Mouse (Mus musculus): ENCODE data around the gene Gm11639. TPM values are rescaled to one million over a fixed set of nuclear protein-coding genes. Genes with fewer than 3 reads are reported as not detected.
"Not testable (repeated sequence)": the region's sequence is repeated elsewhere in the genome, so short reads cannot be mapped to it uniquely, and the experiment has no call there.

Gene Gm11639
- polyA plus RNA-seq, 1 experiment from 2014 or later, result 0.20 TPM

GRCm38 (mm10) chr11:105120551-105121061, 435.1 kb downstream of the Gm11639 start:
- no peak overlapping the region for H3K4me2 ChIP-seq (ENCODE audit: low read length)
- ATAC-seq, result no peak
- H3K27me3 ChIP-seq (replicated peaks; ENCODE audit: control insufficient read depth, insufficient read depth, low read length), result no peaks in the 10 kb centered on the region
- H3K36me3 ChIP-seq (ENCODE audit: control insufficient read depth, insufficient read depth), result no peaks in the 10 kb centered on the region
- no peak overlapping the region for H3K9ac ChIP-seq (replicated peaks; ENCODE audit: low read depth, low read length)
- WGBS, result 19% methylated on average over 4 of the region's 4 CpGs
- H3K4me1 ChIP-seq (replicated peaks; ENCODE audit: control insufficient read depth, insufficient read depth, low read length), result no peaks in the 10 kb centered on the region
- no peak overlapping the region for H3K4me3 ChIP-seq (replicated peaks; ENCODE audit: low read length)
- H3K27ac ChIP-seq (ENCODE audit: low read length), result no peak overlapping the region
- 0 out of 2 replicates have a peak, but pooled peaks cover 3% of the 10 kb centered on the region for H3K9me3 ChIP-seq (ENCODE audit: control insufficient read depth, low read length)

GRCm38 (mm10) chr11:105121792-105122191, 436.3 kb downstream of the Gm11639 start:
- ATAC-seq, result not testable (repeated sequence)

GRCm38 (mm10) chr11:105123986-105124385, 438.5 kb downstream of the Gm11639 start:
- Histone ChIP-seq H3K4me1 (replicated peaks; ENCODE audit: control insufficient read depth, insufficient read depth, low read length) (peaks cover 10% of the 10 kb centered on the region), H3K27ac (ENCODE audit: low read length) (no peak overlapping the region), H3K9ac (replicated peaks; ENCODE audit: low read depth, low read length) (no peak overlapping the region), H3K9me3 (ENCODE audit: control insufficient read depth, low read length) (0 out of 2 replicates have a peak, but pooled peaks cover 3% of the 10 kb centered on the region), H3K4me2 (ENCODE audit: low read length) (no peak overlapping the region), H3K36me3 (ENCODE audit: control insufficient read depth, insufficient read depth) (no peaks in the 10 kb centered on the region), H3K4me3 (replicated peaks; ENCODE audit: low read length) (no peak overlapping the region), H3K27me3 (replicated peaks; ENCODE audit: control insufficient read depth, insufficient read depth, low read length) (no peaks in the 10 kb centered on the region)
- whole genome bisulfite sequencing, result 5% methylated on average over 9 of the region's 9 CpGs
- ATAC-seq, result no peak

More at GRCm38 (mm10) chr11:105121792-105122191, 436.3 kb downstream of the Gm11639 start:
- not testable (repeated sequence) for H3K27me3 ChIP-seq (replicated peaks; ENCODE audit: control insufficient read depth, insufficient read depth, low read length); H3K4me2 ChIP-seq (ENCODE audit: low read length); H3K4me1 ChIP-seq (replicated peaks; ENCODE audit: control insufficient read depth, insufficient read depth, low read length); H3K4me3 ChIP-seq (replicated peaks; ENCODE audit: low read length); H3K9ac ChIP-seq (replicated peaks; ENCODE audit: low read depth, low read length); H3K9me3 ChIP-seq (ENCODE audit: control insufficient read depth, low read length); H3K27ac ChIP-seq (ENCODE audit: low read length); H3K36me3 ChIP-seq (ENCODE audit: control insufficient read depth, insufficient read depth)
- 82% methylated on average over 5 of the region's 5 CpGs for WGBS

GRCm38 (mm10) chr11:105125735-105126519, 440.4 kb downstream of the Gm11639 start, which contains the start of gene Mettl2:
TSS of gene Mettl2 (plus strand) at chr11:105126425.
- H3K27me3 ChIP-seq (replicated peaks; ENCODE audit: control insufficient read depth, insufficient read depth, low read length), result no peaks in the 10 kb centered on the region
- H3K4me3 ChIP-seq (replicated peaks; ENCODE audit: low read length), result peak within 1 kb of the TSS; percentile 97
- peaks cover 10% of the 10 kb centered on the region for H3K4me1 ChIP-seq (replicated peaks; ENCODE audit: control insufficient read depth, insufficient read depth, low read length)
- H3K27ac ChIP-seq (ENCODE audit: low read length), result peak within 1 kb of the TSS; percentile 89
- peak within 1 kb of the TSS; percentile 82 for H3K4me2 ChIP-seq (ENCODE audit: low read length)
- H3K9ac ChIP-seq (replicated peaks; ENCODE audit: low read depth, low read length), result peak within 1 kb of the TSS; percentile 71
- WGBS, result 1% methylated on average over 24 of the region's 38 CpGs
- H3K9me3 ChIP-seq (ENCODE audit: control insufficient read depth, low read length), result 0 out of 2 replicates have a peak, but pooled peaks cover 3% of the 10 kb centered on the region
- peak; percentile 93 for ATAC-seq
- H3K36me3 ChIP-seq (ENCODE audit: control insufficient read depth, insufficient read depth), result no peaks in the 10 kb centered on the region

GRCm38 (mm10) chr11:105126520-105127029, 441.1 kb downstream of the Gm11639 start:
- peak; percentile 9; the same call in 1 of the 2 replicates for ATAC-seq
- Histone ChIP-seq H3K4me1 (replicated peaks; ENCODE audit: control insufficient read depth, insufficient read depth, low read length) (peaks cover 10% of the 10 kb centered on the region), H3K9ac (replicated peaks; ENCODE audit: low read depth, low read length) (peak overlapping the region; percentile 71), H3K4me3 (replicated peaks; ENCODE audit: low read length) (peak overlapping the region; percentile 97), H3K27ac (ENCODE audit: low read length) (no peak overlapping the region), H3K36me3 (ENCODE audit: control insufficient read depth, insufficient read depth) (0 out of 2 replicates have a peak, but pooled peaks cover under 1% of the 10 kb centered on the region), H3K4me2 (ENCODE audit: low read length) (peak overlapping the region; percentile 82), H3K27me3 (replicated peaks; ENCODE audit: control insufficient read depth, insufficient read depth, low read length) (no peaks in the 10 kb centered on the region), H3K9me3 (ENCODE audit: control insufficient read depth, low read length) (0 out of 2 replicates have a peak, but pooled peaks cover 3% of the 10 kb centered on the region)
- WGBS, result under 1% methylated on average over 49 of the region's 49 CpGs

GRCm38 (mm10) chr11:105135692-105136091, 450.2 kb downstream of the Gm11639 start:
- no peak for ATAC-seq
- 95% methylated on average over 7 of the region's 7 CpGs for WGBS

GRCm38 (mm10) chr11:105137255-105137654, 451.7 kb downstream of the Gm11639 start:
- WGBS, result 94% methylated on average over 2 of the region's 2 CpGs
- not testable (repeated sequence) for H3K27me3 ChIP-seq (replicated peaks; ENCODE audit: control insufficient read depth, insufficient read depth, low read length); H3K4me3 ChIP-seq (replicated peaks; ENCODE audit: low read length); ATAC-seq; H3K27ac ChIP-seq (ENCODE audit: low read length); H3K4me2 ChIP-seq (ENCODE audit: low read length); H3K9me3 ChIP-seq (ENCODE audit: control insufficient read depth, low read length); H3K4me1 ChIP-seq (replicated peaks; ENCODE audit: control insufficient read depth, insufficient read depth, low read length); H3K9ac ChIP-seq (replicated peaks; ENCODE audit: low read depth, low read length)
- H3K36me3 ChIP-seq (ENCODE audit: control insufficient read depth, insufficient read depth), result peaks cover 47% of the 10 kb centered on the region

More at GRCm38 (mm10) chr11:105135692-105136091, 450.2 kb downstream of the Gm11639 start:
- no peak overlapping the region for H3K9ac ChIP-seq (replicated peaks; ENCODE audit: low read depth, low read length)
- no peaks in the 10 kb centered on the region for H3K27me3 ChIP-seq (replicated peaks; ENCODE audit: control insufficient read depth, insufficient read depth, low read length)
- H3K9me3 ChIP-seq (ENCODE audit: control insufficient read depth, low read length), result no peaks in the 10 kb centered on the region
- H3K4me1 ChIP-seq (replicated peaks; ENCODE audit: control insufficient read depth, insufficient read depth, low read length), result no peaks in the 10 kb centered on the region
- H3K4me2 ChIP-seq (ENCODE audit: low read length), result no peak overlapping the region
- H3K36me3 ChIP-seq (ENCODE audit: control insufficient read depth, insufficient read depth), result peaks cover 51% of the 10 kb centered on the region
- H3K27ac ChIP-seq (ENCODE audit: low read length), result no peak overlapping the region
- no peak overlapping the region for H3K4me3 ChIP-seq (replicated peaks; ENCODE audit: low read length)

- WGBS, result 91% methylated on average over 6 of the region's 8 CpGs
- H3K27ac ChIP-seq (ENCODE audit: low read length); H3K4me1 ChIP-seq (replicated peaks; ENCODE audit: control insufficient read depth, insufficient read depth, low read length); H3K9ac ChIP-seq (replicated peaks; ENCODE audit: low read depth, low read length); H3K27me3 ChIP-seq (replicated peaks; ENCODE audit: control insufficient read depth, insufficient read depth, low read length); ATAC-seq; H3K9me3 ChIP-seq (ENCODE audit: control insufficient read depth, low read length); H3K4me2 ChIP-seq (ENCODE audit: low read length); H3K4me3 ChIP-seq (replicated peaks; ENCODE audit: low read length): not testable (repeated sequence)
- peaks cover 25% of the 10 kb centered on the region for H3K36me3 ChIP-seq (ENCODE audit: control insufficient read depth, insufficient read depth)
Observed at GRCm38 (mm10) chr11:105140512-105140911, 455.0 kb downstream of the Gm11639 start.

GRCm38 (mm10) chr11:105141115-105141514, 455.6 kb downstream of the Gm11639 start:
- no peak overlapping the region for H3K27ac ChIP-seq (ENCODE audit: low read length)
- no peak overlapping the region for H3K9ac ChIP-seq (replicated peaks; ENCODE audit: low read depth, low read length)
- H3K27me3 ChIP-seq (replicated peaks; ENCODE audit: control insufficient read depth, insufficient read depth, low read length), result no peaks in the 10 kb centered on the region
- no peaks in the 10 kb centered on the region for H3K9me3 ChIP-seq (ENCODE audit: control insufficient read depth, low read length)
- peaks cover 20% of the 10 kb centered on the region for H3K36me3 ChIP-seq (ENCODE audit: control insufficient read depth, insufficient read depth)
- WGBS, result 95% methylated on average over 5 of the region's 5 CpGs
- no peak overlapping the region for H3K4me3 ChIP-seq (replicated peaks; ENCODE audit: low read length)
- no peak for ATAC-seq
- H3K4me1 ChIP-seq (replicated peaks; ENCODE audit: control insufficient read depth, insufficient read depth, low read length), result no peaks in the 10 kb centered on the region
- no peak overlapping the region for H3K4me2 ChIP-seq (ENCODE audit: low read length)

All from forebrain, embryonic 16.5 days (tissue).